Mouse (Mus musculus) gastrocnemius, postnatal 14 days (tissue): ENCODE measurements around the gene Ap2a1. TPM values are rescaled to one million over a fixed set of nuclear protein-coding genes. Genes with fewer than 3 reads are reported as not detected.

Source experiments
- DNase-seq: peaks from one replicate; pipeline ENCODE4 v3.0.0; 2021; ENCODE audit warnings: mixed read lengths
- intact Hi-C: fragments of 180-260 bp; cut with DNase I; formaldehyde crosslinking; loops from one replicate; pipeline ENCODE4 v1.15.1; 2025; ENCODE audit warnings: low total_unique reads
- total RNA-seq, 2 experiments: library from RNA; stranded (reverse); gene quantifications; 2 replicates each; pipeline ENCODE4 v1.2.3; 2021

Ap2a1 gene
- total RNA-seq, 2 experiments from 2014 or later = 55.4 to 60.8 TPM

DNA sequence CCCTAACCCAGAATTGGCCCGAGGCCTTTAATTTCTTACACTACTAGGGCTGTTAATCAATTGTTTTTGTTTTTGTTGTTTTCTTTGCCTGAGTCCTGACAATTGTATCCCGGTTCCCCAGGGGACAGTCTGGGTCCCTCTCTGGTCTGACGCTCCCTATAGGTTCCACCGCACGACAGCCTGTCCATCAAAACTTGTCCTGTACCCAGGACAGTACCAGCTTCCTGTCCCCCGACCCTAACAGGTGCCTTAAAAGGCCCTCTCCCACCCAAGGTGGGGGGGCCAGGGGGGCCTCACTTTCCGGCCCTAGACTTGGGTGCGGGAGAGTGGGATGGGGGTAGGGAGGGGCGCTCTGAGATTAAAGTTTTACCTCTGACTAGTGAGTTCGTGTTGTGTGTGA, 74.3 kb downstream of the Ap2a1 start:
- intact Hi-C loops = no loop called here
- DNase-seq = no peak

DNA sequence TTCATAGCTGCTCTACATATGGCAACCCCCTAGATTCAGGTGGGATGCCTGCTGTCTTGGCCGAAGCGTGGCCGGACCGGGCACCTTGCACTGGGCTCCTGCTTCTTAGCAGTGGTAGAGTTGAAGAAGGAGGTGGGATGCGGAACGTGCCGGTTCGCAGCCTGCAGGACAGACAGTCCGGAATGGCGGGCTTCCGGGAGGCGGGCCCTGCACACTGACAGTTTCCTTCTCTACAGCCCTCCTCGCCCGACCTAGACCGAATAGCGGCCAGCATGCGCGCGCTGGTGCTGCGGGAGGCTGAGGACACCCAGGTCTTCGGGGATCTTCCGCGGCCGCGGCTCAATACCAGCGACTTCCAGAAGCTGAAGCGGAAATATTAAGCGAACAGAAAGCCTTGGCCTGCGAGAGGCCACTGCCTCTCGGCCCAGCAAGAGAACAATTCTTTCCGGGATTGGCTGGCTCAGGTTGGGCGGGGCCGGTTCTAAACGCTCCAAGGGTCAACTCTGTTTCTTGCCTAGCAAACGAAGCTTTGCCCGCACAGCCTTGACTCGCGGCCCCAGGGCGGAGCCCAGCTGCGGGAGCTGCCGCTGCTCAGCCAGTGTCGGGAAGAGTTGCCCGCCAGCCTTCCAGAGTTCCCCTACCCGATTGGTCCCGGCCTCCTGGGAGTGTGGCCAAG, 74.8 kb downstream of the Ap2a1 start:
- intact Hi-C loops = no loop called here
- DNase-seq = peak; percentile 88

DNA sequence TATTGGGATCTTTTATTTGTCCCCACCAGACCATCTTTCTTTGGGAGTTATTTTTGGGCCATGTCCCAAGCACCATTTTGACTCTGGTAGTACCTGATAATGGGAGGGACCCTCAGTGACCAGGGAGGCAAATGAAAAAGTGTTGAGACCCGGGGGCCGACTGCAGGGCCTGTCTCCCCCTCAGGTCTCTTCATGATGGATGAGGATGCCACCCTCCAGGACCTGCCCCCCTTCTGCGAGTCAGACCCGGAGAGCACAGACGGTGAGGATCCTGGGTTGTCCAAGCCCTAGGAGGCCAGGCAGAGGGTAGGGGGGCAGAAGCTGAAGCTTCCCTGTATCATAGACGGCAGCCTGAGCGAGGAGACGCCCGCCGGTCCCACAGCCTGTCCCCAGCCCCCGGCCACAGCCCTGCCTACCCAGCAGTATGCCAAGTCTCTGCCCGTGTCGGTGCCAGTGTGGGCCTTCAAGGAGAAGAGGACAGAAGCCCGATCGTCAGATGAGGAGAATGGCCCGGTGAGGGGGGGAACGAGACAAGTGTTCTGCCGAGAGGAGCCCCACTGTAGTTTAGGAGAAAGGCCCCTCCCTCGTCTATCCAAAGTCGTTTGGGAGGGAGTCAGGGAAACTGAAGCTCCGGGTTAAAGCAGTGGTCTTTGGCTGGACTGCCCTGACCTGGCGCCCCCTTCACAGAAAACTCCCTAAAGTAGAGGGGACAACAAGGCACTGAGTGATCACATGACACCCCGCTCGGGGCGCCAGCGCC, 75.5 kb downstream of the Ap2a1 start:
- no peak for DNase-seq
- intact Hi-C loops = no loop called here

DNA sequence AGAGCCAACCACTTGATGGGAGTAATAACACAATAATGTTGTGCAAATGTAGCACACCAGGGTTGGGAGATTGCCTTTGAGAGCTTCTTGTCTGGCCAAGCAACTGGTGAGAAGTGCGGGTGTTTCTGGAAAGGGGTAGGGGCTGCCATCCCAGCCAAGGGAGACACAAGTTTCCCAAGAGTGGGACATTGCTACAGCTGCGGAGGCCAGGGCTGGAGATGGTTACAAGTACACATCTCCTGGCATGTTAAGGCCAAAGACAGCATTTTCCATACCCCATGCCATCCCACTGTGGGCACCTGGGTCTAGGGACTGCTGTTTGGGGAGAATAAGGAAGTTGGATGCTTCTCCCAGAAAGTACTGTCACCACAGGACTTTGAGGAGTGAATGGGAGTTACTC, 76.2 kb downstream of the Ap2a1 start:
- intact Hi-C loops = no loop called here
- no peak for DNase-seq

DNA sequence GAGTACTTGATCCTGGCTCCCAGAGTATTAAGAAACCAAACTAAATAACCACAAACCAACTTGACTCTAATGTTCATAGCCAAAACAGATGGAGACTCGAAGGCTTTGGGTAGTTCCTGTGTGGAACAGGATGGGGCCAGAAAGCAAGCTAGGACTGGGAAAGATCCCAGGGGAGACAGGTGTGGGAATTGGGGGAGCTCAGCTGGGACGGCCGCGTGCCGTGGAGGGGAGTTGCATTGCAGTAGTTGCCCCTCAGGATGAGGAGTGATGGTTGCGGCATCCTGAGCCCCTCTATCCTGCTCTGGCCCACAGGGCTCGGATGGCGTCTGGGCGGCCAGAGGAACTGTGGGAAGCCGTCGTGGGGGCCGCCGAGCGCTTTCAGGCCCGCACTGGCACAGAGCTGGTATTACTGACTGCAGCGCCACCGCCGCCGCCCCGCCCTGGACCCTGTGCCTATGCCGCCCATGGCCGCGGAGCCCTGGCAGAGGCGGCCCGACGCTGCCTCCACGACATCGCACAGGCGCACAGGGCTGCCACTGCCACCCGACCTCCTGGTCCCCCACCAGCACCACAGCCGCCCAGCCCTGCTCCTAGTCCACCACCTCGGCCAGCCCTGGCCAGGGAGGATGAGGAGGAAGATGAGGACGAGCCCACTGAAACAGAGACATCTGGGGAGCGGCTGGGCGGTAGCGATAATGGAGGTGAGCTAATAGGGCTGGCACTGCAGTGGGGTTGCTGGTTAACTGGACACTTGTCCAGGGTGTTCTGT, 76.9 kb downstream of the Ap2a1 start:
- intact Hi-C loops = no loop called here

DNA sequence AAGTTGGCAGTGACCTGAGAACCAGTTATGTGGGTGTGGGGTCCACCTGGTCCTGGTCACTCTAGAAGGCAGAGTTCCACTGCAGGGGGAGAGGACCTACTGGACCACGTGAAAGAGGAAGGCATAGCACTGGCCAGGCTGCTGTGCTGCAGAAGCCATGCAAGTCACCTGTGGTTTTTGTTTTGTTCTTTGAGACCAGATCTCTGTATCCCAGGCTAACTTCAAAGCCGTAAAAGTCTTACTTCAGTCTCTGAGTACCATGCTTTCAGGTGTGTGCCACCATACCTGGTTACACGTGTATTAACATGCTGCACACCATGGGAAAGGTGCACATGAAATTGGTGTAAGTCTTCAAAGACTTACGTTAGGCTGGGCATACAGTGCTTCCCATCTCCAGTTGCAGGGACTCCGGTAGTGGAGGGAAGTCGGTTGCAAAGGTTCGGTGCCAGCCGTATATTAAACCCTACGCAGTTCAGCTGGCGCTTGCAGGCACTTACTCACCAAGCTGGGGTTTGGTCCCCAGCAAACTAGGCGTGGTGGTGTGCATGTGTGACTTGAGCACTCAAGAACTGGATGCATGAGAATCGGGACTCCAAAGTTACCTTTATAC, 77.6 kb downstream of the Ap2a1 start:
- intact Hi-C loops = no loop called here
- DNase-seq = no peak

More for the DNA sequence above, 76.9 kb downstream of the Ap2a1 start:
- no peak for DNase-seq

DNA sequence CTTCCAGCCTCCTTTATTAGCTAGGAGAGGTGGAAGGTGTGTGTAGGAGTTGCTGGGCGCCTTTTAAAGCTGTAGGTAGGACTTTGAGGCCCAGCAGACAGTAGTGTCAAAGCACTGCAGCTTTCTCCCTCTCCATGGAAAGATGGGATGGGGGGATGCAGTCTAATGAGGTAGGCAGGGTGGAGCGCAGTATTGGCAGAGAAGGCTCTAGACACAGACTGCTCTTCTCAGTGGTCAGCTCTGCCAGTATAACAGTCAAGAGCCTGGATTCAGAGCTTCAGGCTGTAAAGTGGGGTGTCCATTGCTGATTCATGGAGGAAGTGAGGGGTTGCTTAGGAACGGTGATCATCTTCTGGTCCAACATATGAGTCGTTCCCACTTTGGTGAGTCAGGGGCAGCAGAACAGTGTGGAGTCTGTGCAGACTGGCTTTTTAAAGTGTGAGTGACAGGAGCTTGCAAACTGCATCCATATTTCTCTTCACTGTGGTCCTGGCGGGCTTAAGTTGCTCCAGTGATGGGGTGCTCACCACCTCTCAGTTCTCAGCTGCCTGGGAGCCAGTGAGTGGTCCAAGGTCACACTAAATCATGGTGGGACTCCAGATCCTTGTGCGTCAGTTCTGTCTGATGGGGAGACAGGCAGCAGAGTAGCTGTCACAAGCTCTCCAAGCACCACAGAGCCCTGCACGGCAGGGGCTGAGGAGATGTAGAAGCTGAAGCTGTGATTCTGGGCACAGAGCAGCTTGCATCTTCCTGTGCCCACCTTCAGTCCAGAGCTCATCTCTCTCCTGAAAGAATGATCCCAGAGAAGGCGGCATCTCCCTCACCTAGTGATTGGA, 78.3 kb downstream of the Ap2a1 start:
- intact Hi-C loops = no loop called here
- no peak for DNase-seq

Other genes with a start within 250 kb of the Ap2a1 start
- gene Izumo2, start 220.8 kb downstream of the Ap2a1 start, total RNA-seq = not detected
- gene Vrk3, start 181.1 kb downstream of the Ap2a1 start, total RNA-seq = 10 to 100 TPM; 14.5 to 16.2 TPM
- under 1 TPM in 1 of 2 experiments, not detected in 1; 0.16 TPM for gene Zfp473, start 178.4 kb downstream of the Ap2a1 start, total RNA-seq
- 10 to 100 TPM; 21.2 to 28.1 TPM for gene Nup62, start 113.4 kb downstream of the Ap2a1 start, total RNA-seq
- gene Il4i1, start 113.1 kb downstream of the Ap2a1 start, total RNA-seq = 1 to 10 TPM; 2.3 to 2.6 TPM
- gene Atf5, start 112.8 kb downstream of the Ap2a1 start, total RNA-seq = 10 to 100 TPM; 54.5 to 62.2 TPM
- gene Akt1s1, start 80.5 kb downstream of the Ap2a1 start, total RNA-seq = 10 to 100 TPM; 85.9 to 86.7 TPM
- gene Tbc1d17, start 80.4 kb downstream of the Ap2a1 start, total RNA-seq = 10 to 100 TPM; 28.2 to 38.9 TPM
- gene Pnkp, start 72.4 kb downstream of the Ap2a1 start, total RNA-seq = 10 to 100 TPM; 15.1 to 16.6 TPM
- 100 to 1,000 TPM; 161 to 167 TPM for gene Ptov1, start 59.7 kb downstream of the Ap2a1 start, total RNA-seq
- 10 to 100 TPM; 48.0 to 49.7 TPM for gene Med25, start 36.8 kb downstream of the Ap2a1 start, total RNA-seq
- gene Fuz, start 33.4 kb downstream of the Ap2a1 start, total RNA-seq = 10 to 100 TPM; 18.8 to 23.4 TPM
- not detected for gene Tsks, start 13.7 kb upstream of the Ap2a1 start, total RNA-seq
- 1 to 10 TPM; 2.3 to 2.7 TPM for gene Cpt1c, start 45.4 kb upstream of the Ap2a1 start, total RNA-seq
- gene Prmt1, start 57.1 kb upstream of the Ap2a1 start, total RNA-seq = 100 to 1,000 TPM; 144 to 227 TPM
- 10 to 100 TPM; 20.0 to 22.2 TPM for gene Irf3, start 68.2 kb upstream of the Ap2a1 start, total RNA-seq
- gene Bcl2l12, start 69.2 kb upstream of the Ap2a1 start, total RNA-seq = 10 to 100 TPM in 1 of 2 experiments, 1 to 10 TPM in 1; 10.0 to 10.6 TPM
- gene Scaf1, start 86.9 kb upstream of the Ap2a1 start, total RNA-seq = 10 to 100 TPM; 35.6 to 40.1 TPM
- 10 to 100 TPM; 43.1 to 53.1 TPM for gene Rras, start 88.5 kb upstream of the Ap2a1 start, total RNA-seq
- 10 to 100 TPM; 17.9 to 29.6 TPM for gene Prr12, start 123.4 kb upstream of the Ap2a1 start, total RNA-seq
- gene Nosip, start 132.9 kb upstream of the Ap2a1 start, total RNA-seq = 10 to 100 TPM; 34.3 to 35.2 TPM
- 1 to 10 TPM; 7.2 to 7.6 TPM for gene Prrg2, start 133.2 kb upstream of the Ap2a1 start, total RNA-seq
- 10 to 100 TPM; 57.2 to 80.5 TPM for gene Rcn3, start 162.7 kb upstream of the Ap2a1 start, total RNA-seq
- gene Fcgrt, start 174.4 kb upstream of the Ap2a1 start, total RNA-seq = 10 to 100 TPM; 62.5 to 64.4 TPM
- 100 to 1,000 TPM; 599 to 696 TPM for gene Rps11, start 194.9 kb upstream of the Ap2a1 start, total RNA-seq
- 100 to 1,000 TPM; 742 to 866 TPM for gene Rpl13a, start 199.3 kb upstream of the Ap2a1 start, total RNA-seq
- not detected for gene Gm45713, start 206.7 kb upstream of the Ap2a1 start, total RNA-seq
- 1 to 10 TPM; 1.9 to 2.5 TPM for gene Flt3l, start 206.9 kb upstream of the Ap2a1 start, total RNA-seq
- gene Pih1d1, start 224.8 kb upstream of the Ap2a1 start, total RNA-seq = 10 to 100 TPM; 40.0 to 42.4 TPM
- gene Aldh16a1, start 225.1 kb upstream of the Ap2a1 start, total RNA-seq = 10 to 100 TPM; 21.4 to 23.2 TPM
- gene Slc17a7, start 234.5 kb upstream of the Ap2a1 start, total RNA-seq = 1 to 10 TPM; 3.6 to 4.3 TPM